Mouse (Mus musculus) inflammation-experienced regulatory T-cells, adult 6 months (primary cell): ENCODE results near the gene Scamp3. TPM values are rescaled to one million over a fixed set of nuclear protein-coding genes. Genes with fewer than 3 reads are reported as not detected.
"Not testable (repeated sequence)": the region's sequence is repeated elsewhere in the genome, so short reads cannot be mapped to it uniquely, and the experiment has no call there.

Source experiments
- ATAC-seq: one replicate; pipeline ENCODE4 v1.8.0; 2017
- polyA plus RNA-seq, 3 experiments: library from polyadenylated mRNA; unstranded; fragments of 100-300 nt; shearing (Covaris generic); gene quantifications; one replicate each; pipeline ENCODE4 v1.2.1; 2017

The Scamp3 gene
- polyA plus RNA-seq = 100 to 1,000 TPM; 168 to 216 (median 185) TPM

GRCm38 (mm10) chr3:89177242-89178106, at the start of gene Scamp3:
Gene Scamp3, plus strand, starts transcription at chr3:89177473.
- ATAC-seq = peak; percentile 98

GRCm38 (mm10) chr3:89129908-89130307, 47.4 kb upstream of the Scamp3 start:
- no peak for ATAC-seq

- ATAC-seq = no peak
These were observed 45.5 kb upstream of the Scamp3 start for GRCm38 (mm10) chr3:89131816-89132215.

- ATAC-seq = peak; percentile 35
These were observed 44.8 kb upstream of the Scamp3 start for GRCm38 (mm10) chr3:89132285-89133062.

- ATAC-seq = no peak
These were observed 44.2 kb upstream of the Scamp3 start for GRCm38 (mm10) chr3:89133063-89133450.

GRCm38 (mm10) chr3:89133752-89134151, 43.5 kb upstream of the Scamp3 start:
- no peak for ATAC-seq

GRCm38 (mm10) chr3:89135958-89136357, 41.3 kb upstream of the Scamp3 start, which contains the start of gene Pklr:
Gene Pklr, plus strand, starts transcription at chr3:89136142.
- no peak for ATAC-seq

GRCm38 (mm10) chr3:89136365-89136764, 40.9 kb upstream of the Scamp3 start:
- no peak for ATAC-seq

- no peak for ATAC-seq
These were observed 32.5 kb upstream of the Scamp3 start for GRCm38 (mm10) chr3:89144821-89145220.

- no peak for ATAC-seq
These were observed 31.7 kb upstream of the Scamp3 start for GRCm38 (mm10) chr3:89145566-89145965.

- ATAC-seq = no peak
These were observed 29.9 kb upstream of the Scamp3 start for GRCm38 (mm10) chr3:89147101-89147978.

- no peak for ATAC-seq
These were observed 29.3 kb upstream of the Scamp3 start for GRCm38 (mm10) chr3:89147979-89148311.

GRCm38 (mm10) chr3:89148567-89148966, 28.7 kb upstream of the Scamp3 start:
- ATAC-seq = no peak

- no peak for ATAC-seq
These were observed 25.0 kb upstream of the Scamp3 start for GRCm38 (mm10) chr3:89152084-89152835.

- no peak for ATAC-seq
These were observed 20.3 kb upstream of the Scamp3 start for GRCm38 (mm10) chr3:89156951-89157350.

GRCm38 (mm10) chr3:89158651-89159050, 18.6 kb upstream of the Scamp3 start:
- ATAC-seq = no peak

GRCm38 (mm10) chr3:89159211-89159610, 18.1 kb upstream of the Scamp3 start:
- ATAC-seq = no peak

- peak; percentile 41 for ATAC-seq
These were observed 17.5 kb upstream of the Scamp3 start, which contains the start of gene Hcn3 for GRCm38 (mm10) chr3:89159616-89160344. Gene Hcn3, minus strand, starts transcription at chr3:89160196.

GRCm38 (mm10) chr3:89161207-89161606, 16.1 kb upstream of the Scamp3 start:
- not testable (repeated sequence) for ATAC-seq

- ATAC-seq = no peak
These were observed 15.5 kb upstream of the Scamp3 start for GRCm38 (mm10) chr3:89161786-89162185.

GRCm38 (mm10) chr3:89163123-89163522, 14.2 kb upstream of the Scamp3 start:
- no peak for ATAC-seq
